Mouse (Mus musculus) liver, postnatal 0 days (tissue): Measurements from ENCODE around the gene Ttc7. TPM values are rescaled to one million over a fixed set of nuclear protein-coding genes. Genes with fewer than 3 reads are reported as not detected.

Experiments used
- ATAC-seq: fragments of 200-750 bp; cut with Nextera tagmentation; 2 replicates; pipeline ENCODE4 v1.8.0; 2017; ENCODE audit warnings: mild to moderate bottlenecking, moderate library complexity
- DNase-seq: peaks from one replicate; pipeline ENCODE4 v3.0.0-alpha.2; 2016
- H3K27ac ChIP-seq: fragments of 300-500 bp; sonication (generic); 2 replicates; pipeline ENCODE4 v1.5.1; 2014; ENCODE audit warnings: antibody characterized with exemption, moderate library complexity, mild to moderate bottlenecking, low read depth
- H3K27me3 ChIP-seq: fragments of 300-500 bp; sonication (generic); 2 replicates; pipeline ENCODE4 v1.6.1; 2014; ENCODE audit warnings: low read length, control low read depth, mixed read lengths; ENCODE audit not compliant: insufficient read depth
- H3K36me3 ChIP-seq: fragments of 300-500 bp; sonication (generic); replicated peaks from 2 replicates; pipeline ENCODE4 v1.6.1; 2014; ENCODE audit warnings: mild to moderate bottlenecking, control low read depth, low read length, moderate library complexity, mixed read lengths; ENCODE audit not compliant: insufficient read depth
- H3K4me1 ChIP-seq: fragments of 300-500 bp; sonication (generic); 2 replicates; pipeline ENCODE4 v1.6.1; 2014; ENCODE audit warnings: antibody characterized with exemption, mild to moderate bottlenecking, control low read depth; ENCODE audit not compliant: insufficient read depth
- H3K4me2 ChIP-seq: fragments of 300-500 bp; sonication (generic); 2 replicates; pipeline ENCODE4 v1.6.1; 2014; ENCODE audit warnings: low read depth, mild to moderate bottlenecking, low read length, moderate library complexity, mixed read lengths
- H3K4me3 ChIP-seq: fragments of 300-500 bp; sonication (generic); 2 replicates; pipeline ENCODE4 v1.5.1; 2014; ENCODE audit warnings: low read depth, low read length
- H3K9ac ChIP-seq: fragments of 300-500 bp; sonication (generic); replicated peaks from 2 replicates; pipeline ENCODE4 v1.6.1; 2014; ENCODE audit warnings: mild to moderate bottlenecking, moderate library complexity
- H3K9me3 ChIP-seq: fragments of 300-500 bp; sonication (generic); 2 replicates; pipeline ENCODE4 v1.6.1; 2016; ENCODE audit warnings: mild to moderate bottlenecking, control low read depth, low read length, mixed read lengths
- CTCF ChIP-seq: sonication (generic); IDR thresholded peaks from 2 replicates; pipeline ENCODE4 v1.5.1; 2016; ENCODE audit warnings: antibody characterized with exemption, low read depth
- EP300 ChIP-seq: IDR thresholded peaks from 2 replicates; pipeline ENCODE4 v1.6.1; 2016; ENCODE audit warnings: antibody characterized with exemption, low read depth, mild to moderate bottlenecking
- WGBS: fragments of 180-500 bp; shearing (Covaris S2); extraction: QIAGEN DNeasy Blood & Tissue Kit; methylation state at CpG from one replicate; pipeline ENCODE4 v1.1.7; 2014; ENCODE audit not compliant: insufficient replicate concordance; 5-methylcytosine and 5-hydroxymethylcytosine counted together
- polyA plus RNA-seq: library from polyadenylated mRNA; unstranded; fragments of >200 nt; fragmentation: Nextera tagmentation; extraction: Ambion mirVana; gene quantifications from 2 replicates; pipeline ENCODE4 v1.2.1, GENCODE M21; 2015

Ttc7 gene
- polyA plus RNA-seq, 1 experiment from 2014 or later: 12.1 TPM

DNA sequence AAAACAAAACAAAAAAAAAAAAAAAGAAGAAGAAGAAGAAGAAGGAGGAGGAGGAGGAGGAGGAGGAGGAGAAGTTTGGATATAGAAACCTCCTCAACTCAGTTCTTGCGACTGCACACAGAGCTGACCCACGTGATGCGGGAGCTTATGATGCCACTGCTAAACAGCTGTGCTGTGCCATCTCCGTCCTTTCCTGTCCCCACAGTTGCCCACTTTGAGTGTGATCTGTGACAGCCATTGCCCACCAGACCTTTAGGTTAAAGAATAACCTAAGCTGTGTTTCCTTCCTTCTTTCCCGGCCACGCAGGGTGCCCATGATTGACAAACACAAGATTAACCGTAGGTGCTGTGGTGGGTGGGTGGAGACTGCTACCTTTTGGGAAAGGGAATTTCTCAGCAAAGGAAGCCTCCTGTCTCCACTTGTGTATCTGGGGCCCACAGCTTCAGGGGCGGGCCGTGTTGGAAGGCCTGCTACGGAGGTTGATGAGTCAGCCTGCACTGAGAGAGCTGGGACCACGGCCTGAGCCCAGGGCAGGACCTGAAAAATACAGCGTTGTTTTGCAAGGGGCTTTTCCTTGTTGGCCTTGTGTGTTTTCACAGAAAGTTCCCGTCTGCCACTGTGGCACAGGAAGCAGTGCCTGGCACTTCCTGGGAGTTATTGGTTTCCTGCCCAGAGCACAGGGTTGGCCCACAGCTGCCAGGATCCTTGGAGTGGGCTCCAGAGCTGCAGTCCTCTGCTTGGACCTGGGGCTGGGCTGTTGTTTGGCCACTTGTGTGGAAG, 19.5 kb downstream of the Ttc7 start:
- DNase-seq (no peak), ATAC-seq (no peak)
- peak overlapping the region; percentile 30; the same call in 1 of the 2 replicates for H3K9ac ChIP-seq
- H3K9me3 ChIP-seq: no peaks in the 10 kb centered on the region
- H3K27ac ChIP-seq: peak overlapping the region; percentile 76
- WGBS: 22% methylated on average over 13 of the region's 13 CpGs
- H3K4me1 ChIP-seq: peaks cover 57% of the 10 kb centered on the region
- H3K36me3 ChIP-seq: peaks cover 2% of the 10 kb centered on the region; the same call in 1 of the 2 replicates
- H3K4me2 ChIP-seq: peak overlapping the region; percentile 44
- H3K27me3 ChIP-seq: no peaks in the 10 kb centered on the region
- TF ChIP-seq EP300 (no peak), CTCF (no peak)
- H3K4me3 ChIP-seq: no peak overlapping the region

DNA sequence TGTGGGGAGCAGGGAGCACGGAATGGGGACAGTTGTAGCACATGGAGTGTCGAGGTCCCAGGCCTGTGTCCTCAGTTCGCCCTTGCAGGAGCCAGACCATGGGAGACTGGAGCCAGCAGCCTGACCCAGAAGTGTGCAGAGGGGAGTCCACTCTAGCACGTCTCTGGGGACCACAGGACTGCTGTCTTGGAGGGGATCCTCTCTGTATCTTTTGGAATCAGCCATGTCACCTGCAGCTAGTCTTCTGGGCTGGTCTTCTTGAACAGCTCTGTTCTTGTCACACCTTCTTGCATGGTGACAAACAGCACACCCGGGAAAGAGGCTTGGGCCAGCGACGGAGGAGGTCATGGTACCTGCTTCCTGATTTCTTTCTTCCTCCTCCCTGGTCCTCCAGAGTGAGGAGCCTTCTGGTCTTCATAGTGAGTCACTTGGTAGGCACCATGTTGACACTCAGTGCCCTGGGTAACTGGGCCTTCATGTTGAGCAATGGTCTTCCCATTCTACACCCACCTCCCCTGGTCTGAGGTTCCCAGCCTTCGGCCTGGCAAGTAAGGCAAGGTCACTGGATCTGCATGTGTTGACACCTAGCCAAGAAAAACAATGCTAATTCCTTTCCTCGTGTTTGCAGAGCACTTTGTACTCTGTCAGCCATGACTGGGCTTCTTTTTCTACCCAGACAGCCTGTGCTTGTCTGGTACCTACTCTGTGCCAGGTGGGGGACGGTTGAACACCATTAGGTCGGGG, 21.6 kb downstream of the Ttc7 start:
- peaks cover 43% of the 10 kb centered on the region for H3K4me1 ChIP-seq
- peaks cover 16% of the 10 kb centered on the region for H3K36me3 ChIP-seq
- DNase-seq (no peak), ATAC-seq (peak; percentile 67)
- no peak overlapping the region for H3K4me3 ChIP-seq
- no peak overlapping the region for H3K9ac ChIP-seq
- 66% methylated on average over 11 of the region's 11 CpGs for WGBS
- TF ChIP-seq EP300 (no peak), CTCF (no peak)
- no peaks in the 10 kb centered on the region for H3K9me3 ChIP-seq
- H3K4me2 ChIP-seq: no peak overlapping the region
- peak overlapping the region; percentile 76 for H3K27ac ChIP-seq
- H3K27me3 ChIP-seq: no peaks in the 10 kb centered on the region

GRCm38 (mm10) chr17:87305065-87305464, 22.4 kb downstream of the Ttc7 start:
- DNase-seq: no peak
- TF ChIP-seq EP300 (no peak), CTCF (no peak)
- H3K4me1 ChIP-seq: peaks cover 36% of the 10 kb centered on the region
- peaks cover 21% of the 10 kb centered on the region for H3K36me3 ChIP-seq
- no peak overlapping the region for H3K4me2 ChIP-seq
- peak overlapping the region; percentile 76; the same call in 1 of the 2 replicates for H3K27ac ChIP-seq
- no peak for ATAC-seq
- 82% methylated on average over 8 of the region's 8 CpGs for WGBS
- H3K4me3 ChIP-seq: no peak overlapping the region
- no peak overlapping the region for H3K9ac ChIP-seq
- H3K9me3 ChIP-seq: no peaks in the 10 kb centered on the region
- H3K27me3 ChIP-seq: no peaks in the 10 kb centered on the region

DNA sequence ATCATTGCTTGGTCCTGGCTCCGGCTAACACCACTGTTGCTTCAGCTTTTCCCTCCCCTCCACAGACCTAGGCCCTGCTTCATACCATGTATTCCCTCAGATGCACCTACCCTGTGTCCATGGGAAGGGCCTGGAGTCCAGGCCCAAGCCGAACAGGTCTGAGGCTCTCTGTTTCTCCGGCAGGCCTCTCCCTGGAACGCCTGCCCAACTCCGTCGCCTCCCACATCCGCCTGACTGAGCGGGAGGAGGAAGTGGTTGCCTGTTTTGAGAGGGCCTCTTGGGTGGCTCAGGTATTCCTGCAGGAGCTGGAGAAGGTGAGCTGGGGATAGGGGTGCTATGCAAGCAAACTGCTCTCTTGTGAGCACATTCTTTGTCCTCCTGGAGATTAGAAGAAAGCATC, 24.1 kb downstream of the Ttc7 start:
- Histone ChIP-seq H3K4me3 (no peak overlapping the region), H3K27me3 (no peaks in the 10 kb centered on the region), H3K27ac (no peak overlapping the region), H3K4me1 (peaks cover 34% of the 10 kb centered on the region), H3K4me2 (0 out of 2 replicates have a peak overlapping the region, but pooled peaks have one; percentile 6), H3K36me3 (peaks cover 32% of the 10 kb centered on the region), H3K9me3 (no peaks in the 10 kb centered on the region), H3K9ac (no peak overlapping the region)
- ATAC-seq (no peak), DNase-seq (no peak)
- TF ChIP-seq CTCF (no peak), EP300 (no peak)
- 73% methylated on average over 8 of the region's 8 CpGs for WGBS

DNA sequence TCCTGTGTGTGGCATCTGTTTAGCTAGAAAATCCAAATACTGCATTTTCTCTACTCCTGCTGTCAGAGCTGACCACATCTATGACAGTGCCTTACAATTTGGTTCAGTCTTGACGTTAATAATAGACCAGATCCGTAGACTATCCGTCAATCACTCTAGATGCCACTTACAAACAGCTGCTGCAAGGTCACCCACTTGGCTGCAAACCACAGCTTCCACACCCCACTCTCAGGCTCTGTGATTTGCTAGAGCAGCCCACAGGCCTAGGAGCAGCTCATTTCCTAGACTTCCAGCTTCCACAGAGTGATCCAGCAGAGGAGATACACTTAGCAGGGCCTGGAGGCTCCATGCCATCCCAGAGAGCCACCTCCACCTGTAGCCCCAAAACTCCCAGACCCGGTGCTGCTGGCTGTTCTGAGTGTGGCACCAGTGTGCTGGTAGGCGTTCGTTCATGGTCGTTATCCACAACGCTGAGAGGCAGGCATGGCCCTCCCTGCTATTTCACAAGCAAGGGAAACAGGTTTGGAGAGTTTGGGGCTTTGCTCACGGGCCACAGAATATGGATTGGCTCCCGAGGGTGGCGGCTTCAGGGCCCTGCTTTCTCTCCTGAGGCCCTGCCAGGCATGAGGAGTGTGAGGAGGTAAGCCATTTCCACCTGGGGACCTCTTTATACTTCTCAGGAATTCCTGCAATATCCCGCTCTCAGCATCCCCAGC, 26.5 kb downstream of the Ttc7 start:
- H3K4me2 ChIP-seq: no peak overlapping the region
- no peaks in the 10 kb centered on the region for H3K9me3 ChIP-seq
- no peak overlapping the region for H3K4me3 ChIP-seq
- H3K9ac ChIP-seq: no peak overlapping the region
- peaks cover 32% of the 10 kb centered on the region for H3K36me3 ChIP-seq
- DNase-seq (no peak), ATAC-seq (no peak)
- no peak for TF ChIP-seq CTCF
- TF ChIP-seq EP300: no peak
- WGBS: 73% methylated on average over 12 of the region's 12 CpGs
- H3K27ac ChIP-seq: no peak overlapping the region
- H3K4me1 ChIP-seq: peaks cover 11% of the 10 kb centered on the region
- H3K27me3 ChIP-seq: no peaks in the 10 kb centered on the region

DNA sequence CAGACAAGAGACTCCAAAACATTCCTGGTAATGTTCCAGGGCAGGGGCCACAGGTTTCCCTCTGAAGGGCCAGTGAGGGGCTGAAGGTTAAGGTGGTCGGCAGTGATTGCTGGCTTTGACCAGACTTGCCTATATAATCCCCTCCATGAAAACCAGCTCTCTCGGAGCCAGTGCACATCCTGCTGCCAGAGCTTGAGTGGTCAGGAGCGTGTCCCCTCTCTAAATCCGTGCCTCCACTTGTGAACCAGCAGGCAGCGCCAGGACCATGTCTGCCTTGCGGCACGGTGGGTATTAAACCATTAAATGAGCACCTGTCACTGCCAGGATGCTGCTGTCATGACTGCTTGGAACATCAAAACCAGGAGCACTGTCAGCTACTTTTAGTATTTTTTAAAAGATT, 27.8 kb downstream of the Ttc7 start:
- Histone ChIP-seq H3K9ac (no peak overlapping the region), H3K9me3 (no peaks in the 10 kb centered on the region), H3K4me1 (peaks cover 7% of the 10 kb centered on the region), H3K27me3 (no peaks in the 10 kb centered on the region), H3K36me3 (peaks cover 32% of the 10 kb centered on the region), H3K4me3 (no peak overlapping the region), H3K4me2 (no peak overlapping the region), H3K27ac (no peak overlapping the region)
- no peak for ATAC-seq
- 86% methylated on average over 7 of the region's 7 CpGs for WGBS
- DNase-seq: no peak
- TF ChIP-seq CTCF (no peak), EP300 (no peak)
